Mouse (Mus musculus) embryo, embryonic 10.5 days (tissue): ENCODE data around the gene Pgbd5.

Experiments used
- DNase-seq: peaks from one replicate; pipeline ENCODE4 v3.0.0-alpha.2; 2015; ENCODE audit warnings: low spot score

Pgbd5 gene

DNA sequence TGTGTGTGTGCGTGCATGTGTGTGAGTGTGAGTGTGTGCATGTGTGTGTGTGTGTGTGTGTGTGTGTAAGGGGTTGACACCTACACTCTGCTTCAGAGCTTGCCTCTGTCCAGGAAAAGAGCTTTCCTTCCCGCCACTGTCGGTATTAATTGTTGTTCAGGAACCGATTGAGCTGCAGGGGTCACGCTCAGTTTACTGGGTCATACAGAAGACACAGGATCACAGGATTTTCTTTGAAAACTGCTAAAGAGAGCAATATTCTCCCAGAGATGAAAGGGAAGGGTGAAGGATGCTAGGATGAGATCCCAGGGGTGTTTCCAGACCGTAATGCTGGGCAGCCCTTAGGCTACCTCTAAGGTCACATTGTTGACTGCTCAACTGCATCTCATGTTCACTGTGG lies at the start of gene Pgbd5:
Gene Pgbd5 (minus strand): TSS at position 101 of the 400 bp plus-strand sequence.
- DNase-seq, result no peak

DNA sequence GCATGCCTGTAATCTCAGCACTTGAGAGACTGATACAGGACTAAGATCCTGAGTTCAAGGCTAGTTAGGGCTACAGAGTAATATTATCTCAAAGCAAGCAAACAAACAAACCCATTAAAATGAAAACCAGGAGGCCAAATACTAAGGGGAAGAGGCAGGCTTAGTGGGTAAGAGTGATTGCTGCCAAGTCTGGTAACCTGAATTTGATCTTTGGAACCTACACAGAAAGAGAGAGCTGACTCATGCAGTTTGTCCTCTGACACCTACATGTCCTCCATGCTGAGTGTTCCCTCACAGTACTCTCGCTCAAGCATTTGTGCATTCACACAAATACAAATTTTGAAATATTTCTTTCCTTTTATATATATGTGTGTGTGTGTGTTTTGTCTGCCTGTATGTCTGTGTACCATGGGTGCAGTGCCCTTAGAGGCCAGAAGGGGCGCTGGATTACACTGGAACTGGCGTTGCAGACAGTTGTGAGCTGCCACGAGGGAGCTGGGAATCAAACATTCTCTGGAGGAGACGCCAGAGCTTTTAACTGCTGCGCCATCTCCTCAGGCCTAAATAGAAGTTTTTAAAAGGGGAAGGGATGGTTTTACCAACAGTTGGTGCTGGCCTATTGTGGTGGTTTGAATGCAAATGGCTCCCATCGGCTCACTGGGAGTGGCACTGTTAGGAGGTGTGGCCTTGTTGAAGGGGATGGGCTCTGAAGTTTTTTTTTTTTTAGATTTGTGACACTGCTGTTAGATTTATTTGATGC lies 44.1 kb upstream of the Pgbd5 start:
- no peak for DNase-seq

DNA sequence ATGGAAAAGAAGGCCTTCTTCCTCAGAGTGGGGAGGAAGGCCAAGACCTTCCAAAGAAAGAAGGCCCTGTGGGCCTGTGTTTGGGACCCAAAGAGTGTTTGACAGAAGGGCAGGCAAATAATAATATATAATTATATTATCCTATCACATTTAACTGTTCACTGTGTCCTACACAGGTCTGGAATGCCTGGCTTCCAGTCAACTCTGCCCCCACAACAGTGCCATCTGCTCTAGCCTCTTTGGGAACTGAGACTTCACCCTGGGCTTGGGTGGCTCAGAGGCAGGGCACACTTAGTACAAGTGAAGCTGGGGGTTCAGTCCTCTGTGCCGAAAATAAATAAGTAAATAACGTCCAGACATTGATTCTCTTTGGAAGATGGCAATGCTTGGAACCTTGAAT lies 43.3 kb upstream of the Pgbd5 start:
- DNase-seq, result no peak

DNA sequence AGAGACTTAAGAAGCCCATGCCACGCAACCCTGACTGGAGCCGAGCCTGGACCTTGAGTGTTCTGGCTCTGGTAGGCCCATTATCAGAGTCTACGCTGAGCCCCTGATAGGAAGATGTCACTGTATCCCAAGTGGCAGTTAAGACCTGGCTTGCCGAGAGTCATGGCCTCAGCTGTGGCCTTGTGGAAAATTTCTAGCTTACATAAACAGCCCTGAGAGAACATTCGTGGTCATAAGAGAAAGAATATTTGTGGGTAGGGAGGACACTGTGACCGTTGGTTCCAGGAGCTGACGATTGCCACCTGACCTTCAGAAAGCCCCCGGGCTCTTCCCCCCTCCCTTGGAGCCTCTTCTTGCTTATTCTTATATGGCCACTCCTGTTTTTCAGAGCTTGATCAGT lies 40.9 kb upstream of the Pgbd5 start:
- DNase-seq, result no peak

DNA sequence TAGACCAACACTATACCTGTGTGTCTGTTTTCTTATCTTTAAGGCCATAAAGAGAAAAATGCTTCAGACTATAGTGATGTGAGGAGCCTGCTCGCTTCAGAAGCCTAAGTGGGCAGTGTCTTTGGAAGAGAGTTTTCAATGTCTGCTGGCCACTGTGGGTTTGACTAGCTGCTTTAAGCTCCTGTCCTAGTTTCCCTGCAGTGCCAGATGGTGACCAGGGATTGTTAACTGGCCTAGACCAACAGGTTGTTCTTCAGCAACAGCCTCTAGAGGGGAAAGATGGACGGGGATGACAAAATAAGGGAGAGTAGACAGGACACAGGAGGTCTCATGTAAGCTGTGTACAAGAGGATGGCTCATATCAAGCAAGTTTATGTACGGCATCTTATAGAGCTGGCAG lies 39.8 kb upstream of the Pgbd5 start:
- no peak for DNase-seq

DNA sequence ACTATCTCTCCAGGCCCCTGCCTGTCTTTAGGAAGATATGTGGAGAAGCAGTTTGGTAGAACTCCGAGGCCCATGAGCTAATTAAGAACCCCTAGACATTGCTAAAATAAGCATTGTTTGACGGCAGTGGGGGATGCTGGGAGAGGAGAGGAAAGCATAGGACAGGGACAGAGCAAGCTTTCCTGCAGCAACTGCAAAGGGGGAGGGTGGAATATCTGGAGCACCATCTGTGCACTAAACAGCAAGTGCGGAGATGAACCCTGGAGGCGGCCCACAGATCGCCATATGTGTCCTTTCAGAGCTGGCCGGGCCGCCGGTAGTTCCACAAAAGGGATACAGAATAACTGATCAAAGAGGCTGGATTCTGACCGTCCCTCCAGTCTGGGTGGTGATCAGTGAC lies 37.2 kb upstream of the Pgbd5 start:
- peak; percentile 9 for DNase-seq

DNA sequence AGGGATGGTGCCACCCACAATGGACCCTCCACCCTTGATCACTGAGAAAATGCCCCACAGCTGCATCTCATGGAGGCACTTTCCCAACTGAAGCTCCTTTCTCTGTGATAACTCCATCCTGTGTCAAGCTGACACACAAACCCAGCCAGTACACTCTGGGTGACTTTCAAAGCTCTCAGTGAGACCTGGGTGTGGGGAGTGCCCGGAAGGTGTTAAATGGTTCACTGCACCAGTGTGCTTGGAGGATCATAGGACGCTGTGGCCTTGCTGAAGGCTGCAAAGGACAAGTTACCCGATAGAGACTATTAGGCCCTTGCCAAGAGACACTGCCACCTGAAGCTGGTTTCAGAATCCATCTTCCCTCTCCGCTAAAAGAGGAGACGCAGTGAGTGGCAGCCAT lies 36.2 kb upstream of the Pgbd5 start:
- DNase-seq, result no peak

DNA sequence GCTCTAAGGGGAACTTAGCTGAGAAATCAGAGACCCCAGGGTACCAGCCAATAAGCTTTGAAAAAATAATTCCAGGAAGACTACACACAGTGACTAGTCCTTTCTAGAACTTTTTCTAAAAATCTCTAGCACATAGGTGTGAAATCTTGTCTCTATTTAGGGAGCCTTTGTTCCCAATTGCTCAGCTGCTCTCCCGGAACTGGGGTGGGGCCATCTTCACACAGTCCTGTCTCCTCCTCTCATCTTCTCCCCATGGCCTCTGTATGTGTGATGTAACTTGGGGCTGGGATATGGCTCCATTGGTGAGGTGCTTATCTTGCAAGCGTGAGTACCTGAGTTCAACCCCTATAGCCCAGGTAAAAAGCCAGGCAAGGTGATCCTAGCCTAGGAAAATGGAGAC lies 25.2 kb upstream of the Pgbd5 start:
- DNase-seq, result no peak

DNA sequence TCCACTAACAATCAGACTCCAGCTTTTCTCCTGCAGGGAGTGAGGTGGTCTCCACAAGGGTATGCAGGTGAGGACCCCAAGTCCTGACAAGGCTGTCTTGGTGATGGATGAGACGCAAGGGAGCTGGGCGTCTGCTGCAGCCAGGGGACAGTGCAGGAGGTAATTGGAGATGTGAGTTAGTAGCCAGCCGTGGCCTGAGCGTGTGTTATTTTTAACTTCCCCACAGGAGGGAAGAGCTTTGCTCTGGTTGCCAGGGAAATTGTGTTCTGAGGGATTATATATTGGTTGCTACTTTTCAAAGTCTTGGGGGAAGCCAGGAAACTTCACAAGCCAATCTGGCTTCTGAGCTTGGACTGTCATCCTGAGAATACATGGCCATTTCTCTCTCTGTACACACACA lies 23.7 kb upstream of the Pgbd5 start:
- DNase-seq, result no peak

DNA sequence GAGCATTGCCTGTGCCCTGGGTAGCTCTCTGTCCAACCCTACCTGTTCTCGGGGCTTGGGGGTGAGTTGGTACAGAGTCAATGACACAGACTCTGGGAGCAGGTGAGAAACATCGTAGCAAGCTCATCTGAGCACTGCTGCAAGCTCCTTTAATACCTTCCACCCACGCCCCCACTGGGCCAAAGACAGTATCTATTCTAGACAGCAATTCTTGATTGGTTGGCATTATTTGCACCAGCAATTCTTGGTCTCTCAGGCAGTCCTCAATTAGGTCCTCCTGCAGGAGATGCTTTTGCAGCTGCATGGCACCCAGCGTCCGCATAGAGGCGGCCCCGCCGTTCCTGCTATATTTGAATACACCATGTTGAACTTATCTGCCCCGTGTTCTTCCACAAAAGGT lies 22.7 kb upstream of the Pgbd5 start:
- no peak for DNase-seq

DNA sequence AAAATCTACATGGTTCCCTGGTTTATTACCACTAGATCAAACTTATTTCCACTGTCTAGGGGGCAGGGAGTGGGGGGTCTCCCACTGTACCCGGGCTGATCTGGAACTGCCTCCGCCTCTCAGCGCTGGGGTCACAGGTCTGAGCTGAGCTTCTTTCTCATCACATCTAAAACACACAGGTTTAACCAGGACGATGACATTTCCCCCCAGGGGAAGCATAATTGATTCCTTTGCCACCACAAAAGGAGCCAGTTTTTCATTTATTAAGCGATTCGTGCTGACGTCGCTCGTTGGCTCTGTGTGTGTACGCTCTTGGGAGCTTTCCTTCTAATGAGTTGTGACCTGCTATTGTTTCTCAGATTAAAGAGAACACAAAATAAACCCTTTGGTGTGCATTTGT lies 21.6 kb upstream of the Pgbd5 start:
- DNase-seq, result peak; percentile 15

DNA sequence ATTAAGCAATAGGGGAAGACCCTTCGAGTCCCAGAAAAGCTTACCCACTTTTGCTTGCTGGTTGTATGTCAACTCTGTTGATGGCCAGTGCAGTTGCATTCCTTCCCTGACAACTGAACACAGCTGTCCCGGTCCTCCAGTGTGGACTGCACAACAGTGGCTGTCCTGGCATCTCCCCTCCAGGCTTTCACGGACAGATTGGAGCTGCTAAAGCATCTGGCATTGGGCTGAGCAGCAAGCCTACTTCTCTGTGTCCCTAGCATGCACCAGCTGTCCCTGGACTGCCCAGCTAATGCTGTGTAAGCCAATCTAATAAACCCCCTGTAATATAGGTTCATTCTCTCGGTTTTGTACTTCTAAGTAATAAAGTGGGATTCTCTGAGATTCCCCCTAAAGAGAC lies 21.2 kb upstream of the Pgbd5 start:
- no peak for DNase-seq

DNA sequence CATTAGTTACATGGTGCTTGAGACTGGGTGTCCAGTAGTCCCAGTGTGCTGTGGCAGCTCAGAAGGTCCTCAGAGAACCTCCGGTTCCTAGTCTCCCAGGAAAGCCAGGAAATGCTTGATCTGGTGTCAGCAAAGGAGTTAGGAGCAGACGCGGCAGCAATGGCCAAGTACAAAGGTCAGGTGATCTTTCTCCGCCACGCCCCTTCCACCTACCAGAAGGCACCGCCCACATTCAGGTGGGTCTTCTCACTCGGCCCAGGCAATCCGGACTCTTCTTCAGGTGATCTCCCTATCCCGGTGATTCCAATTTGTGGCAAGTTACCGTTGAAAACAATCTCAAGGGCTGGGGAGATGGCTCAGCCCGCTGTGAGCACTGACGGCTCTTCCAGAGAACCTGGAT lies 20.2 kb upstream of the Pgbd5 start:
- DNase-seq, result no peak

DNA sequence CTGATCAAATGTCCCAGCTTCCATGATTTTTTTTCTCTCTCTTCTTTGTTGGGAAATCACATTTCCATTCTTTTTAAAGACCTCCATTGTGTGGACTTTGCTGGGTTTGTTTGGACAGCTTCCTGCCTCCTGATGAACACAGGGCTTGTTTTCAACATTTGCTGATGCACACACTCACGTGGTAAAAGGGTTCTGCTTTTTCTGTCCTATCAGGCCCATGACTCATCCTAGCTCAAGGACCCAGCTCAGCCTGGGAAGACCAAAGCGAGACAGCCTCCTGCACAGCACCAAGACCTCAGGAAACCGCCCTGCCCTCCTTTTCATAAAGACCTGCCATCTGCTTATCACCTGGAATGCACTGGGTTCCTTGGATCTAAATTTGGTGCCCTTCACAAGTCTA lies 15.9 kb upstream of the Pgbd5 start:
- no peak for DNase-seq

DNA sequence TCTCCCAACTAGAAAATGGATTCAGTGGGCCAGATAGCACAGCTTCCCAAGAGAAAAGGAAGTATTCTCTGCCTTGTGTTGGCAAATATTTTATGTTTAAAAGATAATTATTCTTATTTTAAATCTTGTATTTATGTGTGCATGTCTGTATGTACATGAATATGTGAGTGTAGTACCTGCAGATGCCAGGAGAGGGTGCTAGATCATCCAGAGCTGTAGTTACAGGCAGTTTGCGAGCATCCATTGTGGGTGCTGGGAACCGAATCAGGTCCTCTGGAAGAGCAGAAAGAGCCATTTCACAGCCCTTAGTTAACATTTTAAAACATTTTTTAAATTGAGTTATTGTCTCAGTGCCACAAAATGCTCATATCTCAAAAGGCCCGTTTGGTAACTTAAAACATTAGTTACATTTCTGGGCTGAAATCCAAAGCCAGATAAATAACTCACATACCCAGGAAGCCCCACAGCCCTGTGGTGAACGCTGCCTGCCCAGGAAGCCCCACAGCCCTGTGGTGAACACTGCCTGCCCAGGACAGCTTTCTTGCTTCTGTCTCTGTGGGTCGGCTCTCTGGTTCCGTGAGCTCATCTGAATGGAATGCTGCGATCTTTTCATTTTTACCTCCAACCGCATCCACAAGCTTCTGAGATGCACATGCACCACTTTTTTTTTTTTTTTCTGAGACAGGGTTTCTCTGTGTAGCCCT lies 10.9 kb upstream of the Pgbd5 start:
- no peak for DNase-seq

DNA sequence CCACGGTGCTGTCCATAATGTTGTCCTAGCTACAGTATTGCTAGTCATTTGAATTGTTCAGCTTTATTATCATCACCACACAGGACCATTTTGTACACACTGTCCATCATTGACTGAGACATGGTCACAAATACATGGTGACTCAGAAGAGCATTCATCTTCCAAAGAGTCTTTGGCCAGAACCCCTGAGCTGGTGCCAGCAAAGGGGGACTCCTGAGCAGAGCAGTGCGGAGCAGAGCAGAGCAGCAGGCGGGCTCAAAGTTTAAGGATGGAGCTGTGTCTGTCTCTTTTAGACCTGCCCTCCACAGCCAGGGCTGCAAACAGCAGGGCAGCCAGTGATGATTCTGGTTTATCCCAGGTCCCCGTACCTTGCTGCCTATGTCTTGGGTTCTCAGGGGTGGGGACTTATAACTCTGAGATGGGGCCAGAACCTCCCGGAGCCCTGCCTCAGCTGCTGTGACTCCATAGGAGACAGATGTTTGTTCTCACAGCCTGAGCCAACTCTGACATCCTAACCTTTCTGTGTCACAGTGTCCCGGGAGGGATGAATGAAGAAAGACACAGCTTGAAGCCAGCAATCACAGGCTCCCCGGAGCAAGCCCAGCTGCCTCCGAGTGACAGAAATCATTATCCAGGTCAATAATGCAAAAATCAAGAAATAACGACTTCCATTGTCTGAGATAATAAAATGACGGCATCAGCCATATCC lies 9.7 kb upstream of the Pgbd5 start:
- peak; percentile 28 for DNase-seq

DNA sequence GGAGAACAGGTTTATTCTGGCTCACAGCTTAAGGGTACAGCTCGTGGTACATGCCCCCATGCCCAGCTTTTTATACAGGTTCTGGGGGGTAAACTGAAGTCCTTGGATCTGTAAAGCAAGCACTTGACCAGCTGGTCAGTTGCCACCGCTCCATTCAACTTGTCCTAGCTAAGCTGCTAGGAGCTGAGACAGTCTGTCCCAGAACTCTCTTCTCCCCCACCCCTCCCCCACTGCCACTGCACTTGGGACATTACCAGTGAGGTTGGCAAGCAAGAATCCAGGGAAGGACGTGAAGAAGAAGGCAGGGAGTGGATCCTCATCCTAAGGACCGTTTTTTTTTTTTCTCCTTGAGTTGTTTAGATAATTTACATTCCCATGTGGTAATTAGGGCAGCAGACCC lies 2.7 kb downstream of the Pgbd5 start:
- DNase-seq, result no peak

DNA sequence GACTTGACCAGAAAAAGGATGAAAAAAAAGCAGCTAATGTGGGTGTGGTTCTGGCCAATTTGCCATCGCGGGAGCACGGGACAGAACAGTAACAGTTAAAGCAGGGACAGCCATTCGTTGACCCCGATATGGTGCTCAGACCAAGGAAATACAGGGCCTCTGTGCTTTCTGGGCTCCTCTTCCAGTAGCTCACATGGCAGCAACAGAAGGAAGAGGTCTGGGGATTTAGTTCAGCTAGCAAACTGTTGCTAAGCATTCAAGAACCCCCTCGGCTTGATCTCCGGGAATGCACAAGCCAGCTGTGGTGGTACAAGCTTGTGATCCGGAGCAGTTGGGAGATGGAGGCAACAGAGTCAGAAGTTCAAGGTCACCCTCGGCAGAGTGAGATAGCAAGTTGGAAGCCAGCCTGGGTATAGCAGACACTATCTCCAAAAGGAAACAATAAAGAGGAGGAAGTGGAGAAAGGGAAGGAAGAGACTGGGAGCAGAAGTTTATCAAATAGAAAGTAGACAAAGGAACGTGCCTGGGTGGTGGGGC lies 3.7 kb downstream of the Pgbd5 start:
- no peak for DNase-seq

DNA sequence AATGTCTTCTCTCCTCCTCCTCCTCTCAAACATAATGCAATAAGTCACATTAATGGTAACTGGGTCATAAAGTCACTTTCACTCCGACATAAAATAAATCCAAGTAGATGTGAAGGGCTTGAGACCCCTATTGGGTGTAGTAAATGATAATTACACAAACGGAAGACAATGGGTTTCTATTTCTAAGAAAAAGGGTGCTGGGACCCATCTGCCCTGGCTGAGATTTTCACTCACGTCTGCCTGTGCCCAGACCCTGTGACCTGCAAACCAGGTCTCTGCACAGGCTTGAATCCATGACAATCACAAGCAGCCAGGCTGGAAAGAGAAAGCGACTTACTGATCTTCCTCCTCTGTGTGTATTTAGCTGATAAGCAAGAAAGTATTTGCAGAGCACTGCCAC lies 4.3 kb downstream of the Pgbd5 start:
- no peak for DNase-seq

DNA sequence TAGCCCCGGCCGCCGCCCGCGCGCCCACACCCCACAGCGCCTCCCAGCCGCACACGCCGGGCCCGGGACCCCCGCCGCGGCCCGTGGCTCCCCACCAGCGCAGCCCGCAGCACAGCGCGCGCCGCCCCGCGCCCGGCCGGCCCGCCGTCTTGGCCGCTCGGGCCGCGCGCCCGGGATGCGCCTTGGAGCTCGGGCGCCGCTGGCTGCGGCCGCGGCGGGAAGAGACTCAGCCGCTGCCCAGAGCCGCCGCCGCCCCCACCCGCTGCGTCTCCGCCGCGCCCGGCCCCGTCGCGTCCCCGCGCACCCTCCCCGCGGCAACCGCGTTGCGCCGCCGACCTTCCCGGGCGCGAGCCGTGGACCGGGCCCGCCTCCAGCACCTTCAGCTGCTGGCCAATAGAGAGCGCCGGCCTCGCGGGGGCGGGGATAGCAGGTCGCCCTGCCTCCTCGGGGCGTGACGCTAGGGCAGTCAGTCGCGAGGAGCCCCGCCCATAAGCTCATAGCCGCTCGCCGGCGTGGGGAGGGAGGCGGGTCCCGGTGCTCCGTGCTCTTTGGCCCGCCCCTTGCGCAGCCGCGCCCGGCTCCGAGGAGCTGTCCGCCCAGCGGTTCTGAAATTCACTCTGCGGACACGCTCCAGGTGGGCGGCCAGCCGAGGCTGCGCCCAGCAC lies 5.2 kb downstream of the Pgbd5 start:
- peak; percentile 98 for DNase-seq

DNA sequence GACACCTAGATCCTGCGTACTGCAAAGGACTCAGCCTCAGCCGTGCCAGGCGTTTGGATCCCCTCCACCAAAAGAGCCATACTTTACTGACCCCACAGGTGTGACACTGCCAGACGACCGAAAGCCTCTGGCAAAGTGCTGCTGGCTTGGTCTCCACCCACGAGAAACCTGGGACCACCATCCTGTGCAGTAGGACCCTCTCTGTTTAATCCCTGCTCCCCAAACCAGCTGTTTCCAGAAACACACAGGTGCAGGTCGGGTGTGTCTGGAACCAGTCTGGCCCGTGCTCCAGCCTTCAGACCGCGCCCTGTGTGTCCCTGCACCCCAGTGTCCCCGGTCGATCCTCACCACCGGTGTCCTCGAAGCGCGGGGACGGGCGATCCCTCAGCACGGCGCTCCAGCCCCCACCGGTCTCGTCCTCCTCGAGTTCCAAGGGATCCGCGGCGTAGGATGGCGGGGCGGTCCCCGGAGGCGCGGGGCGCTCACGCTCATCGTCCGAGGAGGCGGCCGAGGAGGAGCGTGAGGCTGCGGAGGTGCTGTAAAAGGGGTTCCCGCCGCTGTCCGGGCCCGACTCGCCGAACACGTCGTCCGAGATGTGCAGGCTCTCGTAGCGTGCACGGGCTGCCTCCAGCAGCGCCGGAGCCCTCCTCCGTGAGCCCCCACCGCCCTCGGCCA lies 5.9 kb downstream of the Pgbd5 start:
- DNase-seq, result peak; percentile 27

DNA sequence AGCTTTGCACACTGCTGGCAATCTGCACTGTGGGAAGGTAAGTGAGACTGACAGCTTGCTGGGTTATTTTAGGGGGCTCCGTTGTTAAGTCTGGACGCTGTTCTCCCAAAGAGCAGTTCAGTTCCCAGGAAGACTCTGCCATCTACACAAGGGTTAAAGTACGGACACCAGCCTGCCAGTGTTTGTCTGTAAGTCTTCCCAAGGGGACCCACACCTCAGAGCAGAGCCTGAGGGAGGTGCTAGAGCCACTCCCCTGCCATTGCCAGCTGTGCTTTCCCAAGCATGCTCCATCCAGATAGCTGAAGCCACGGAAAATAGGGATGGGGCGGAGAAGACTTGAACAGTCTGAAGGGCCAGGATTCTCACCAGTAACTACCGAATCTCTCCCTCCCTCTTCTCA lies 8.6 kb downstream of the Pgbd5 start:
- DNase-seq, result no peak
